Mouse (Mus musculus) left cerebral cortex, adult 2 months (tissue): ENCODE data around the gene Lpar6. TPM values are rescaled to one million over a fixed set of nuclear protein-coding genes. Genes with fewer than 3 reads are reported as not detected.
A peak's percentile ranks its signal among the peaks of the same experiment; 100 is the strongest.

Experiments
- DNase-seq, 2 experiments: peaks; one replicate each; pipeline ENCODE4 v3.0.0; 2021 to 2022; ENCODE audit warnings: low spot score in 2 of 2, mixed read lengths in 1 of 2; ENCODE audit errors: extremely low spot score in 1 of 2
- H3K27ac ChIP-seq: fragments of 200-600 bp; 2 replicates; pipeline ENCODE4 v1.8.1; 2022
- H3K4me3 ChIP-seq: fragments of 200-600 bp; 2 replicates; pipeline ENCODE4 v1.8.1; 2022
- CTCF ChIP-seq: fragments of 200-600 bp; IDR thresholded peaks from 2 replicates; pipeline ENCODE4 v1.8.1; 2022; ENCODE audit warnings: antibody characterized with exemption, mild to moderate bottlenecking, moderate library complexity
- intact Hi-C: fragments of 180-260 bp; cut with DNase I; formaldehyde crosslinking; loops from one replicate; pipeline ENCODE4 v1.15.1; 2025
- long read RNA-seq, 2 experiments: library from polyadenylated mRNA; stranded (forward); transcript quantifications; one replicate each; pipeline ENCODE4 v2.0.0; 2021; ENCODE audit warnings: borderline mapping rate in 2 of 2
- total RNA-seq, 2 experiments: library from RNA; stranded (reverse); gene quantifications; 2 replicates each; pipeline ENCODE4 v1.2.3; 2021

Lpar6 gene
- 1 to 10 TPM; 1.1 to 1.3 TPM for total RNA-seq
- long read RNA-seq, experiment 1, full-length matches to known transcripts: 4 of 4 reads
- long read RNA-seq, experiment 1, partial matches to known transcripts: 0 of 4 reads
- long read RNA-seq, experiment 1, other reads (novel, unspliced or antisense): 0 of 4 reads
- long read RNA-seq, experiment 2, full-length matches to known transcripts: 3 of 3 reads
- long read RNA-seq, experiment 2, partial matches to known transcripts: 0 of 3 reads
- long read RNA-seq, experiment 2, other reads (novel, unspliced or antisense): 0 of 3 reads

DNA sequence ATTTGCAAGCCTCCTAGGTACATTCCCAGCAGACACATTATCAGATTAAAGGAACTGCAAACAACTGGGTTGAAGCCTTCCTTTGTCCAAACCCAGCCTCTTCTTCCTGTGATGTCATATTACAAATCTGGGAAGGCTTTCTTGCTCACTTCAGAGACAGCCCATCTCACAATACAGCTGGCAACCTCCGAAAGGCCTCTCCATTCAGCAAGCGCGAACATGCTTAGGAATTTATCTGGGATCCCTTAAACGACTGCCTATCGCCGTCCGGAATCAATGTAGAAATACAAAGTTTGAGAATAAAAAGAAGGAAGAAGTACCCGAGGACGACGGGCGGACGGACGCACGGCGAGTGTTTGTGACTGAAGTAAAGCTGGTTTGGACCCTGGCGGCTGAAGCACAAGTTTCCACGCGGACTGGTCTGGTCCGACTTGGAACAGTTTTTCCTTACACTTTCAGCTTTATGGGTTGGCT, at the start of gene Lpar6:
Gene Lpar6, plus strand, starts transcription at position 48 of the 474 bp plus-strand sequence.
- peak in 1 of 2 experiments; percentile 25 for DNase-seq
- intact Hi-C loops: no loop called here
- H3K4me3 ChIP-seq: peak within 1 kb of the TSS; percentile 53

GRCm38 (mm10) chr14:73199058-73199457, 38.6 kb upstream of the Lpar6 start:
- TF ChIP-seq CTCF: no peak
- Histone ChIP-seq H3K4me3 (no peak overlapping the region), H3K27ac (peak overlapping the region; percentile 55; the same call in 1 of the 2 replicates)
- DNase-seq: no peak
- intact Hi-C loops: no loop called here

More for the DNA sequence above, at the start of gene Lpar6:
- peak; percentile 1 for TF ChIP-seq CTCF
- H3K27ac ChIP-seq: peak within 1 kb of the TSS; percentile 73

DNA sequence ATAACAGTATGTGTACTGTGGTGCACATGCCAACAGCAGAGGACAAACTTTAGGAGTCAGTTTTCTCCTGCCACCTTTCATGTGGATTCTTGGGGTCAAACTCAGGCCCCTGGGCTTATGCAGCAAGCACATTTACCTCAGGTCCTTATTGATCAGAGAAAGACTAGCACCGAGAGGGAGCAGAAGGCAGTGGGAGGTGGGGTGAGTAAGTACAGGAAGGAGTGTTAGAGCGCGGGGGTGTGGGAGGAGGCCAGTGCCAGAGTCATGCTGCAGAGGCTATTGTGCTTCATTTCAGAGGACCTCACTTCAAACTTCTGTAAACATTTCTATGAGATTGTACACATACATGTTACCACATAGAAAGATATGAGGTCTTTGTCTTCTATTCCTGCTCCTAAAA, 36.2 kb upstream of the Lpar6 start:
- DNase-seq: no peak
- Histone ChIP-seq H3K4me3 (no peak overlapping the region), H3K27ac (no peak overlapping the region)
- intact Hi-C loops: no loop called here
- no peak for TF ChIP-seq CTCF

DNA sequence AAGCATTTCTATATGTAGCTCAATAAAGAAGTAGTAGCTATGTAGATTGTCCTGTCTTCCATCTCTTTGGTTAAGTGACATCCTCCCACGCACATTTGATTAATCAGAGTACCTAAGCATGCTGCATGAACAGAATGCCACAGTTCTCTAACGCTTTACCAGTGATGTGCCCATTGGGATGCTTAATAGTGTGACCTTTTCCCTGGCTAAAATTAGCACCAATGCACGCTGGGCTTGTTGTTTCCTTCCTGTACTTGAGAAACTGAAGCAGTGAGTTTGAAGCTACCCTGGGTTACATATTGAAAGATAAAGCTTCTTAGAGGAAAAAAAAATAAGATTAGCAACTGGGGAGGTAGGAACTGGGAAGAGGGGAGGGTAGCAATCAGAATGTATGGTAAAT, 33.7 kb upstream of the Lpar6 start:
- no peak overlapping the region for H3K4me3 ChIP-seq
- intact Hi-C loops: no loop called here
- no peak for TF ChIP-seq CTCF
- no peak for DNase-seq
- no peak overlapping the region for H3K27ac ChIP-seq

- intact Hi-C loops: no loop called here
Measured at GRCm38 (mm10) chr14:73209262-73209661, 28.4 kb upstream of the Lpar6 start.

DNA sequence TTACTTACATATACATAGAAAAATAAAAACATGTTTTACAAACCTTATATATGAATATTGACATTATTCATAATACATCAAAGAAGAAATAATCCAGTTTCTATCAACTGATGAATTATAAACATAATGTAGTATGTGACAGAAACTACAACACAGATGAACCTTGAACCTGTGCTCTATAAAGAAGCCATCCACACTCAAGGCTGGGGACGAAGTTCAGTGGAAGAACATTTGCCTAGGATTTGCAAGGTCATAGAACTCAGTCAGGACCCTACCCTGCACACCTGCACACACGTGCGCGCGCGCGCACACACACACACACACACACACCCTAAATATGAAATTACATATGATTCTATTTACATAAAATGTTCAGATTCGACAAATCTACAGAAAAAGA, 27.5 kb upstream of the Lpar6 start:
- TF ChIP-seq CTCF: no peak
- no peak for DNase-seq
- intact Hi-C loops: no loop called here
- no peak overlapping the region for H3K27ac ChIP-seq
- no peak overlapping the region for H3K4me3 ChIP-seq

More at GRCm38 (mm10) chr14:73209262-73209661, 28.4 kb upstream of the Lpar6 start:
- TF ChIP-seq CTCF: no peak
- DNase-seq: no peak
- H3K27ac ChIP-seq: no peak overlapping the region
- H3K4me3 ChIP-seq: no peak overlapping the region

GRCm38 (mm10) chr14:73211477-73211876, 26.2 kb upstream of the Lpar6 start:
- H3K27ac ChIP-seq: no peak overlapping the region
- TF ChIP-seq CTCF: no peak
- no peak for DNase-seq
- intact Hi-C loops: no loop called here
- no peak overlapping the region for H3K4me3 ChIP-seq

GRCm38 (mm10) chr14:73217062-73217461, 20.6 kb upstream of the Lpar6 start:
- DNase-seq: no peak
- H3K27ac ChIP-seq: no peak overlapping the region
- H3K4me3 ChIP-seq: no peak overlapping the region
- TF ChIP-seq CTCF: no peak
- intact Hi-C loops: no loop called here

DNA sequence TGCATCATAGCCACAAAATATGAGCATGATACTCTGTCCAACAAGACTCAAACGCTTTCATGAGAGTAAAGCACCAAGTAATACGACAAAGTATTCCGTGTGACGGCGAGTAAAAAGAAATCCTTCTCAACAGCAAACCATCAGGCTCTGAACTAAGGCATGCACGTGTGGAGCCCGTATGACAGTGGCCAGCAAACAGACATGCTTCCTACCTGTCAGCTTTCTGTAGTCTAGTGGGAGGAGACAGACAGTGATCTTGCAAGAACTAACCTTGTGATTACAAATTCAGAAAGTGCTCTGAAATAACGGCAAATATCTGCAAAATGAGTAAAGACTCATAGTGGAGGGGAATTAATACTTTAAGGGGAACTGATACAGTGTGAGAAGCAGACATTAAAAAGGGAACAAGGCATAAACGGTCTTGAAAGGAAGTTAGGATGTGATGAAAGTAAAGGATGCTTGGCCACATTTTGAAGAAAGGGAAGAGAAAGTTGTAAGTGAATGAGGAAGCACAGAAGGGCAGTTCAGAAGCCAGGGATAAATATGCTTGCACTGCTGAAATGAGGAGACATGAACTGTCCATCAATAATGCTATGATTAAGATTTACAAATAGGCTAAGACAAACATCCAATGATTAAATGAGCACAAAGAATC, 15.3 kb upstream of the Lpar6 start:
- no peak overlapping the region for H3K27ac ChIP-seq
- intact Hi-C loops: no loop called here
- TF ChIP-seq CTCF: no peak

DNA sequence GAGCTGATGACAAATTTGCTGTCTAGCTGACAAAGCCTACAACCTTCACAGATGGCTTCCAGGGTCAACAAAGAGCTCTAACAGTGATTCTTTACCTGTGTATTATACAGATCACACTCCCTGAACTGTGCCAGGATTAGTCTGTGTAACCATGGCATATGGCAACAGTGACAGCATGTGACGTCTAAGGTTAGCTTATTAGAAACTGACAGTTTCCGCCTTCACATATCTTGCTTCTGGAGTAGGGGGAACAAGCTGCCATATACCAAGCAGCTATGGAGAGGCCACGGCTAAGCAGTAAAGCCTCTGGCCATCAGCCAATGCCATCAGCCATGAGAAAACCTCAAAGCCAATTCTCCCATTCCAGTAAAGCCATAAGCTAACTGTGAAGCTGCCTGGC, 11.3 kb upstream of the Lpar6 start:
- H3K4me3 ChIP-seq: no peak overlapping the region
- no peak overlapping the region for H3K27ac ChIP-seq
- intact Hi-C loops: no loop called here
- TF ChIP-seq CTCF: no peak
- no peak for DNase-seq

More for the DNA sequence above, 15.3 kb upstream of the Lpar6 start:
- no peak for DNase-seq
- no peak overlapping the region for H3K4me3 ChIP-seq

GRCm38 (mm10) chr14:73226849-73227248, 10.8 kb upstream of the Lpar6 start:
- DNase-seq: no peak
- Histone ChIP-seq H3K27ac (peak overlapping the region; percentile 0), H3K4me3 (no peak overlapping the region)
- no peak for TF ChIP-seq CTCF
- intact Hi-C loops: no loop called here

- no peak for TF ChIP-seq CTCF
- no peak for DNase-seq
- intact Hi-C loops: no loop called here
- Histone ChIP-seq H3K4me3 (no peak overlapping the region), H3K27ac (no peak overlapping the region)
Measured at GRCm38 (mm10) chr14:73231286-73231982, 6.3 kb upstream of the Lpar6 start.
